Mouse (Mus musculus): ENCODE data around the gene Grid2.

The Grid2 gene

DNA sequence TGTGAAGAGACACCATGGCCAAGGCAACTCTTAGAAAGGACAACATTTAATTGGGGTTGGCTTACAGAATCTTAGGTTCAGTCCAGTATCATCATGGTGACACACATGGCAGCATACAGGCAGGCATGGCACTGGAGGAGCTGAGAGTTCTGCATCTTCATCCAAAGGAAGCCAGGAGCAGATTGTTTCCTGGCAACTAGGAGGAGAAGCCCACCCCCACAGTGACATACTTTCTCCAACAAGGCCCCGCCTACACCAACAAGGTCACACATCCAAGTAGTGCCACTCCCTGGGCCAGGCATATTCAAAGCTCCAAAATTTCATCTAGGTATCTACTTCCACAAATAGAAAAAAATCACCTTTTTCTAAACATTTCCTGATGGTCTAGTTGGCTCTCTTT, 1351.4 kb downstream of the Grid2 start:
- DNase-seq (ENCODE audit: low read depth): no peak

GRCm38 (mm10) chr6:64607942-64608341, 1352.3 kb downstream of the Grid2 start:
- DNase-seq (ENCODE audit: low read depth): no peak

DNA sequence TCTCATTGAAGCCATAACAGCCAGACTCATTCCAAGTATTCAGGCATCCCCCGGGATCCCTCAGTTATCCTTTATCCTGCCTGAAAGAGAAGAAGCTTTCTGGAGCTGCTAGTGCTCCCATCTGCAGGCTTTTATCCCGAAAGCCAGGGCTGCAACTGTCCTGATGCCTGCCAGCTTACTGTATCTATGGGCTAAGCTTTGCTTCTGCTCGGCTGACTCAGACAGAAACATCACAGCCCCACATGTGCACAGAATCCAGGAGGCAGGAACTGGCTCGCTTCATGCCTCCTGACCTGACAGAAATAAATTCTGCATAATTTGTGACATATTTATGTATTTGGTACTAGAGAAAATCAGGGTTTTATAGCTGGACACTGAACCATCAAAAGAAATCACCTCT, 1361.2 kb downstream of the Grid2 start:
- no peak for DNase-seq (ENCODE audit: low read depth)

DNA sequence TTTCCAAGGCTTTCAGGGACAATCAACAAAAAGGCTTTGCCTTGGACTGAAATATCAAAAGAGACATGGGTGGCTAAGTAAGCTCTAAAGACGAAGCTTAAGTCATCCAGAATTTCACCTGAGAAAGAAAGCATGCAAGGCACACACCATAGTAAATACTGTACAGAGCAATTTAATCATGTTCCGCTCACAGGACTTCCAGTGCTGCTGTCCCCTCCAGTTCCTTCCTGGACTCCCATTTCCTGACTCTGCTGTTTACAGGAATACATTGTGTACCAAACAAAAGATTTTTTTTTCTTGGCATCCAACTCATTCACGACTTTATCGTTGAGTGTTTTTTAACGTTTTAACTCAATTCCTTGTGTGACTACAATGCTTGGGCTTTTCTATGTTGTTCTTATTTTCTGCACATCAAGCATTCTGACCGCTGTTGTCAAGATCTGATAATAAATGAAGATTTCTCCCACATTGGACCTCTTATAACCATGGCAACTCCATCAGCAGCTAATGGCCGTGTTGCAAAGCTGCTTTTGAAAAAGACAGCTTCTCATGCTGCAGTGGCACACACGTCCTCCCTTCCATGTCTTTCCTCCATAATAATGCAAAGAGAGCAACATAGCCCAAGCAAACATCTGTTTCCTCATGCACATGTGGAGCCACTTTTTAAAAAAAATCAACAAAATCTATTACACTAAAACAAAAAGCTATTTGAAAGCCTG, 1361.9 kb downstream of the Grid2 start:
- no peak for DNase-seq (ENCODE audit: low read depth)

DNA sequence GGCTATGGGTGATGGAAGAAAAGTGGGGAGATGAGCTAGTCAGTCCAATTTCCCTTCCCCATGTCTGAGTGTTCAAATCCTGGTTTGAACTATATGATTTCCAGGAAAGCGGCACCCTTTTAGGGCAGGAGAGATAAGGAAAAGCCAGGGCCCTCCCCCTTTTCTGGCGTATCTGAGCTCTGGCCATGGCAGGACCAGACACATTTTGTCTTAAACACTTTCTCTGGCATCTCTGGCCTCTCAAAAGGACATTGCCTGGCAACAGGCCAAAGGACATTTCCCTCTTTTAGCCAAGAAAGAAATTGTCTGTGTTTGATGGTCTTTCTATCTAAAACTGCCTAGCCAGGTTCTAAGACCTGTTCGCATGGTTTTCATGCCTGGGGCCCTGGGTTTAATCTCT, 1367.7 kb downstream of the Grid2 start:
- DNase-seq (ENCODE audit: low read depth): no peak

DNA sequence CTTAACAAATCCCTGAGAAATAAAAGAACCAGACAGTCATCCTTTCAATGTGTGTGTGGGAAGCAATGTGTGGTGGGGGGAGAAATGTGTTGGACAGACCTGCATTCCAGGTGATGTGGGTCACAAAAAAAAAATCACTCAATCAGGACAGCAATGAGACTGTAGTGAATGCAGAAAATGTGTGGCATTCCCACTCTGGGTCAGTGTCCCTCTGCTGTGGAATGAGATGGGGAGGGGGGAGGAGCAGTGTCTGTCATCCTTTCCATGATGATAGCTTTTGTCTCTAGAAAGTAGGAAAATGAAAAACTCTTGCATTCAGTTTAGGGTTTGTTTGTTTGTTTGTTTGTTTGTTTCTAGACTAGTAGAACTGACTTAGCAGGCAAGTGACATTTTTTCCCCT, 1392.0 kb downstream of the Grid2 start:
- no peak for DNase-seq (ENCODE audit: low read depth)

- DNase-seq (ENCODE audit: low read depth): no peak
Observed at GRCm38 (mm10) chr6:64648196-64648595, 1392.5 kb downstream of the Grid2 start.

DNA sequence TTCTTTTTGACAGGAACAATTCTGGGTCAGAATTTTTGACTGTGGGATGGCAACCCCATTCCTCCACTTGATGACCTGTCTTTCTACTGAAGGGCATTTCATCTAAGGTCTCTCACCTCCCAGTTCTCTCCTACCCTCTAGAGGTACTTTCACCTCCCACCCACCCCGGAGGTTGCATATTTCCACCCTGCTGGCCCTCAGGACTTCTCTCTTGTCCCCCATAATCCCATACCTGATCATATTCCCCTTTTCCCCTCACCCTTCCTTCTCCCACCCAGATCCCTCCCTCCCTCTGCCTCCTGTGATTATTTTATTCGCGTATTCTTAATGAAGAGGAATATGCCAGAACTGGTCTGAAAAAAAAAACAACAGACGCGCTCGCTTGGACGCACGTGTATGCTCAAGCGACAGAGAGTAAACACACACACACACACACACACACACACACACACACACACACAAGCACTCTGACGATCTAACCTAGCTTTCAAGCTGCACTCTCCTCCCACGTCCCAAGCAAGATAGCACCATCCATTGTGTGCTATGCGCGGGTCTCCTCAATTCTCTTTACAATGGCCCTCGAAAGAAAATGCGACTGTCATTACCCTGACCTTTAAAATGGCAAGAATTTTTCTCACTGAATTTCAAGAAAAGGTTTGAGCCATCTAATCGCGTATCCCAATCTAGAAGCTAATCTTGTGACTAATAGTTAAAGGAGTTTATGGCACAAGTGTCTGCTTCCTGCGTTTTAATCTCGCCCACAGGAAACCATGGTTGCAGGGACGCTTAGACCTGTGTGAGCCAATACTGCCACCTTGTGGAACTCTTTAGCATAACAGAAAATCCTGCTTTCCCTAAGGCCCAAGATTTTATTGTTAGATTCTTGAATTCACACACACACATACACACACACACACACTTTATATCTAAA, 1393.9 kb downstream of the Grid2 start:
- peak; percentile 50 for DNase-seq (ENCODE audit: low read depth)

- DNase-seq (ENCODE audit: low read depth): no peak
Observed at GRCm38 (mm10) chr6:64650765-64651164, 1395.1 kb downstream of the Grid2 start.

DNA sequence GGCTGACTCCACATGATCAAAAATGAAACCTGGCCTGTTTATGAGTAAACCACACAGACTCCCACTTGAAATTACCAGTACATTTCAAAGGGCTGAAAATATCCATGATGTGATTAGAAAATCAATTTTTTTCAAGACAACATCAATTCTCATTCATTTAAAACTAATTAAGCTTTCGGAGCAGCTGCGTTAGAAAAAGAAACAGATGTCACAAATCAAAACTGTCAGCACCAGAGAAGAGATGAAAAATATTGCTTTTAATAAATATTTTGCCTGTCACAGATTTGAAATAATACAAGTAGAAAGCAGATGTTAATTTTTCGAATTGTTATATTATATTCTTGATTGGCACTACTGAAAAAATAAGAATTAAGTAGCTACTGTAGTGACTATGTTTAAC, 1415.3 kb downstream of the Grid2 start:
- DNase-seq (ENCODE audit: low read depth): no peak

DNA sequence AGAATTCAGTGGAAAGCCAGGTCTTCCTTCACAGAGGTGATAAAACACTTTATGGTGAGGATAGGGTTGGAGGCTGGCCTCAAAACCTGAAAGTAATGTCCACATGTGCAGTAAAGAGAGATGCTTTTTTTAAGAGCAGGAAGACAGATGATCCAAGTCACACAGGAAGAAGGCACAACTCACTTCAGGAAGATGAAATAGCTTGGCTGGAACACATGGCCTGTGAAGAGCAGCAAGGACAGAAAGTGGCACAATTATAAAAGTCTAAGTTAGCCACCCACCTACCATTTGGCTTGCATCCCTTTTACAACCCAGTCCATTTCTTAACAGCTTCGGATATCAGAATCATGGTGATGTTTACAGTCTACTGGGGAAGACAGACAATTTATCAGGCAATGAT, 1423.1 kb downstream of the Grid2 start:
- no peak for DNase-seq (ENCODE audit: low read depth)

DNA sequence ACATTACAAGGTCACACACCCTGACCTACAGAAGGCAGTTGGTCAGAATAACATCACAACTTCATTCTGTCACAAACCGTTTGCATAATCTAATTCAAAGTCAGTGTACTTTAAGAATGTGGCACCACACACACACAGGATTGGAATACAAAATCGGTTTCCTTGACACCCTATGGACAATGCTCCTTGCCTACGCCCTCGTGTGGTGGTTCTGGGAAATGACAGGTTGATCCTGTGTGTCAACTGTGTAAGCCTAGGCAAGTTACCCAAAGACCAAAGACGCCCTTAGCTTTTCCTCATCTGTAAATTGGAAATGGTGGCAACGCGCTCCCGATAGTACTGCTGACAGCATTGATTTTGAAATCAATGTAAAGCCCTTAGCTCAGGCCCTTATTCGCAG, 1428.3 kb downstream of the Grid2 start:
- peak; percentile 6 for DNase-seq (ENCODE audit: low read depth)

GRCm38 (mm10) chr6:64684973-64685372, 1429.3 kb downstream of the Grid2 start:
- DNase-seq (ENCODE audit: low read depth): peak; percentile 4

- DNase-seq (ENCODE audit: low read depth): no peak
Observed at GRCm38 (mm10) chr6:64688181-64688944, 1432.7 kb downstream of the Grid2 start.

- no peak for DNase-seq (ENCODE audit: low read depth)
Observed at GRCm38 (mm10) chr6:64694688-64695087, 1439.0 kb downstream of the Grid2 start.

DNA sequence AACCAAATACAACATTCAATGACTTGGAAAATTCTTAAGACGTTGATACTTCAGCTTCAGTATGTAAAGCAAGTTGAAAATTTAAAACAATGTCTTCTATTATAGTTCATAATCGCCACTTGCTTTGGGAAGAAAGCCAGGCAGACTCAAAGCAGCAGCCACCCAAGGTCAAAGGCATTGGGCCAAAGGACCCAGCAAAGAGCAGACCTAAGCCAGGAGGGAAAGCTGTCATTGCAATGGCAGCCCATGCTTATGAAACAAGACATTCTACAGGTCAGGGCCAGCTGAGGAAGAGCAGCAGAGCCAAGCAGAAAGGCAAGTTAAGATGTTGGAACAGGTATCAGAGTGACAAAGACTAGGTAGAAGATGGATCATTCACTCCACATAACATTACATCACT, 1448.0 kb downstream of the Grid2 start:
- DNase-seq (ENCODE audit: low read depth): no peak

GRCm38 (mm10) chr6:64727751-64728403, 1472.2 kb downstream of the Grid2 start:
- DNase-seq (ENCODE audit: low read depth): no peak

DNA sequence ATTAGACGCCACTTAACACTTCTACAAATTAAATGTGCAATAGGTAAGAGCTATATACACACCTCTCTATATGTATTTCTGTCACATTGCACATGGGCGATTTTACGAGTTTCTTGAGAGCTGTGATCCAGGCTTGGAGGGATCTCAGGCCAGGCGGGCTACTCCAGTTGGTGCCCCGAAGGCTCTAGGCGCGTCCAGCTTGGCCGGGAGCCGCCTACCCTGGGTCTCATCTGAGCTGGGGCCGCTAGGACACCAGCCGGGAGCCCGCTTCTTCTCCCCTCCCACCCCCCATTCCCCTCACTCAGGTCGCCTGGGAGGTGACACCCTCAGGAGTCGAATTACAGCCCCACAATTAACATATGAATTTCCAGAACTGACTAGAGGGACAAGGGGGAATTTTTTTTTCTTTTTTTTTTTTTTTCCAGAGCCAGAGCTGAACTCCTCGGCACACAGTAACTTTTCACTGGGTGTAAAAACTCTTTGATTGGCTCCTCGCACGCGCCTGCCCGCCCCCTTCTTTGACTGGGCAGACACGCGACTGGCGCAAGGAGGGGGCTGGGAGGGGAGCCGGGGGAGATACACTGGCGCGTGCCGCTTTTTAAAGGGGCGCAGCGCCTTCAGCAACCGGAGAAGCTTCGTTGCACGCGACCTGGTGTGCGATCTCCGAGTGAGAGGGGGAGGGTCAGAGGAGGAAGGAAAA, 1473.0 kb downstream of the Grid2 start, which contains the start of gene Atoh1:
Atoh1 (plus strand) TSS at position 627 of the 700 bp plus-strand sequence.
- DNase-seq (ENCODE audit: low read depth): no peak

DNA sequence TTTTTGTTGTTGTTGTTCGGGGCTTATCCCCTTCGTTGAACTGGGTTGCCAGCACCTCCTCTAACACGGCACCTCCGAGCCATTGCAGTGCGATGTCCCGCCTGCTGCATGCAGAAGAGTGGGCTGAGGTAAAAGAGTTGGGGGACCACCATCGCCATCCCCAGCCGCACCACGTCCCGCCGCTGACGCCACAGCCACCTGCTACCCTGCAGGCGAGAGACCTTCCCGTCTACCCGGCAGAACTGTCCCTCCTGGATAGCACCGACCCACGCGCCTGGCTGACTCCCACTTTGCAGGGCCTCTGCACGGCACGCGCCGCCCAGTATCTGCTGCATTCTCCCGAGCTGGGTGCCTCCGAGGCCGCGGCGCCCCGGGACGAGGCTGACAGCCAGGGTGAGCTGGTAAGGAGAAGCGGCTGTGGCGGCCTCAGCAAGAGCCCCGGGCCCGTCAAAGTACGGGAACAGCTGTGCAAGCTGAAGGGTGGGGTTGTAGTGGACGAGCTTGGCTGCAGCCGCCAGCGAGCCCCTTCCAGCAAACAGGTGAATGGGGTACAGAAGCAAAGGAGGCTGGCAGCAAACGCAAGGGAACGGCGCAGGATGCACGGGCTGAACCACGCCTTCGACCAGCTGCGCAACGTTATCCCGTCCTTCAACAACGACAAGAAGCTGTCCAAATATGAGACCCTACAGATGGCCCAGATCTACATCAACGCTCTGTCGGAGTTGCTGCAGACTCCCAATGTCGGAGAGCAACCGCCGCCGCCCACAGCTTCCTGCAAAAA, 1473.7 kb downstream of the Grid2 start:
- no peak for DNase-seq (ENCODE audit: low read depth)

DNA sequence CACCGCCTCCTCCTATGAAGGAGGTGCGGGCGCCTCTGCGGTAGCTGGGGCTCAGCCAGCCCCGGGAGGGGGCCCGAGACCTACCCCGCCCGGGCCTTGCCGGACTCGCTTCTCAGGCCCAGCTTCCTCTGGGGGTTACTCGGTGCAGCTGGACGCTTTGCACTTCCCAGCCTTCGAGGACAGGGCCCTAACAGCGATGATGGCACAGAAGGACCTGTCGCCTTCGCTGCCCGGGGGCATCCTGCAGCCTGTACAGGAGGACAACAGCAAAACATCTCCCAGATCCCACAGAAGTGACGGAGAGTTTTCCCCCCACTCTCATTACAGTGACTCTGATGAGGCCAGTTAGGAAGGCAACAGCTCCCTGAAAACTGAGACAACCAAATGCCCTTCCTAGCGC, 1474.4 kb downstream of the Grid2 start:
- no peak for DNase-seq (ENCODE audit: low read depth)
